Mouse (Mus musculus) layer of hippocampus, adult 2 months (tissue): ENCODE measurements around the gene Aqp5. TPM values are rescaled to one million over a fixed set of nuclear protein-coding genes. Genes with fewer than 3 reads are reported as not detected.

ENCODE experiments used
- DNase-seq, 2 experiments: peaks; one replicate each; pipeline ENCODE4 v3.0.0; 2022; ENCODE audit warnings: low spot score in 2 of 2
- H3K27ac ChIP-seq: fragments of 200-600 bp; 2 replicates; pipeline ENCODE4 v1.8.1; 2022
- H3K4me3 ChIP-seq: fragments of 200-600 bp; 2 replicates; pipeline ENCODE4 v1.8.1; 2022; ENCODE audit warnings: mild to moderate bottlenecking
- CTCF ChIP-seq: fragments of 200-600 bp; conservative IDR thresholded peaks from 2 replicates; pipeline ENCODE4 v1.8.1; 2022; ENCODE audit warnings: antibody characterized with exemption, mild to moderate bottlenecking, moderate library complexity
- total RNA-seq, 2 experiments: library from RNA; stranded (reverse); gene quantifications; 2 replicates each; pipeline ENCODE4 v1.2.3; 2021

The Aqp5 gene
- total RNA-seq, 2 experiments from 2014 or later, result not detected

DNA sequence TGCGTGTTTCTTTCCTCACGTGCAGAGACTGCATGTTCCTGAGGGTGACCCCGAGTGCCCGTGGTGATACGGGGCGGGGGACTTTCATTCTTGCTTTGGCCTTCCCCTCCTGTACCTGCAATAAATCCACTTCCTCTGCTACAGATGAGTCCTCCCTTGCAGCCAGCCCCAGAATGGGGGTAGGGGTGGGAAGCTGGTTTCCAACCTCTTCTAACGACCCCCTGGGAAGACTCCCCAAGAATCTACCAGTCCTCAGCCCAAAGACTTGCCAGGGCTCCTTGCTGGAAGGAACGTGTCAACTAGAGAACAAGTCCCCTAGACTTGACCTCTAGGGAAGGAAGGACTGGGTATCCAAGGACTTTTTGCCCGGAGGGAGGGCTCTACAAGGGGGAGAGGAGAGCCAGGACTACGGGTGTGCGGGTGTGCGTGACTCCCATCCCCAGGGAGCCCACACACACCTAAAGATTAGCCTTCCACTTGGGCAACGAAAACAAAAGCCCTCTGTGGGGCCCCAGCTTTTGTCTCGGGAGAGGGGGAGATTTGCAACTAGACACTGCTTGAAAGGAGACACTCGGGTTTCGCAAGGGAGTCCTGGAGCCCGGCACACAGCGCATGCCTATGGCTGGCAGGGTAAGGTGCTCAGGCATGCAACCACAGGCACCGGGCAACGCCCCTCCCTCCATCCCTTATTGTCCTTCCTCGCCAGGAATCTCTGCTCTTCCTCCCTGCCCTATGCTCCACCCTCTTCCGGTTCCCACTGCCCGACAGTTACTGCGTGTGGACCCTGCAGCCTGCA lies 6.0 kb upstream of the Aqp5 start:
- no peak for DNase-seq
- Histone ChIP-seq H3K27ac (no peak overlapping the region), H3K4me3 (peak overlapping the region; percentile 23; the same call in 1 of the 2 replicates)
- TF ChIP-seq CTCF, result no peak

DNA sequence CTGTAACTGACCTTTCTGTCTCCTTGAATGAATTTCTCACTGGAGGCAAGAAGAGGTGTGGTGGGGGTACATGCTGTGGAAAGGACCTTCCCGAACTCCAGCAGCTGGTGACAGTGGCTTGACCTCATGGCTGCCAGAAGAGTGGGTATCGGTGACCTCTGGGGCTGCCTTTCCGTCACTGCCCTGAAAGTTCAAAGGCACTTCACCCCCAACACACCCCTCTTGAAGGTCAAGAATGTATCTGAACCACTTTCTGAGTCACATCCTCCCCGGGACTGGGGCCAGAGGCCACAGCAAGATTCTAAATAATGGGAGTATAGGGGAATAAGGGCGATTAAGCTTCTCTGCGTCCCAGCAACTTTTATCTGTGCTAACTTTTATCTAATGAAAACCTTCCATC lies 4.8 kb upstream of the Aqp5 start:
- Histone ChIP-seq H3K27ac (no peak overlapping the region), H3K4me3 (no peak overlapping the region)
- no peak for TF ChIP-seq CTCF
- no peak for DNase-seq

DNA sequence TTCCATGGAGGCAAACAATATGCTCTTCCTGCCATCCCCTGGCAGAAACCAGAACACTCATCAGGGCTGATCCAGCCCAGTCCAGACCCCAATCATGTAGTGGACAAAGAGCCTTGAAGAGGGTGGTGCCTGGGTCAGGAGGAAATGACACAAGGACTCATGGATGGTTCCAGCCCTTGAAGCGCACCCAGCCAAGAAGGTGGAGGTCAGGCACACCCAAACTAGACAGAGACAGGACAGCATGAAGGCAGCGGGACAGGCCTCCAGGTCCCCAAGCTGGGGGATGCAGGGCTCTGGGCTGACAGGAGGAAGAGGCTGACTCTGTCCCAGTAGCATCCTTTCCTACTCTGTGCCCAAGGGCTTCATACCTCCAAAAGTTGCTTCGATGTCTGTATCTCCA lies 4.1 kb upstream of the Aqp5 start:
- no peak for DNase-seq
- H3K4me3 ChIP-seq, result no peak overlapping the region
- no peak for TF ChIP-seq CTCF
- H3K27ac ChIP-seq, result no peak overlapping the region

DNA sequence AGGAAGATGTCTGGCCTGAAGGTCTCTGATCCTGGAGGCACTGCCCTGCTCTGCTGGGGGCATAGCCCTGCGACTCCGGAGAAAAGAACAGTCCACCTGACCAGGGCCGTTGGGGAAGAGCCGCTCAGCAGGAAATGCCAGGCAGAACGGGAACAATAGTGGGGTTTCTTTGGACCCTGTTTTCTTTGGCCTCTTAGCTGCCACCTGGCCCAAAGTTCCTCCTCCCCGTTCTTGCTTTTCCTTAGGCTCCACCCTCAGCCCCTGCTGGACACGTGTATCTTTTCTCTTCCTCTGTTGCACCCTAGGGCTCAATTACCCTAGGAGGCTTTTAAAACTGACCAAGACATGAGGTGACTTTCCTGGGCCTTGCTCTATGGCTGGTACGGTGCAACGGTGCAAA lies 1.3 kb upstream of the Aqp5 start:
- TF ChIP-seq CTCF, result no peak
- no peak for DNase-seq
- Histone ChIP-seq H3K27ac (no peak overlapping the region), H3K4me3 (no peak overlapping the region)

DNA sequence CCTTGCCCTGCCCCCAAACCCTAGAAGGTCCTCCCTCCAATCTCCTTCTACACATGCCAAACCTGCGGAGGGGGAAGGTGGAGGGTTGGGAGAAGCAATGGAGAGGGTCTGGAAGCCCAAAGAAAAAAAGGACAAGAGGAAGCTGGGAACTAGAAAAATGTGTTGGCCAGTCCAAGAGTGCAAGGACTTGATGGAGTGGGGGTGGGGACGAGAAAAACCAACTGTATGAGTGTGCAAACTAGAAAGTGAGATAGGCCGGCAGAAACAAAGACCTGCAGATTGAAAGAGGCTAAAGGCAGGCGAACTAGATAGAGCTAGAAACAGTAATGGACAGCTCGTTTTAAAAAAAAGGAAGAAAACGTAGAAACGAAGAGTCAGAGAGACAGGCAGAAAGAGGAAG lies 878 bp upstream of the Aqp5 start:
- TF ChIP-seq CTCF, result no peak
- no peak for DNase-seq
- no peak overlapping the region for H3K4me3 ChIP-seq
- H3K27ac ChIP-seq, result no peak overlapping the region

DNA sequence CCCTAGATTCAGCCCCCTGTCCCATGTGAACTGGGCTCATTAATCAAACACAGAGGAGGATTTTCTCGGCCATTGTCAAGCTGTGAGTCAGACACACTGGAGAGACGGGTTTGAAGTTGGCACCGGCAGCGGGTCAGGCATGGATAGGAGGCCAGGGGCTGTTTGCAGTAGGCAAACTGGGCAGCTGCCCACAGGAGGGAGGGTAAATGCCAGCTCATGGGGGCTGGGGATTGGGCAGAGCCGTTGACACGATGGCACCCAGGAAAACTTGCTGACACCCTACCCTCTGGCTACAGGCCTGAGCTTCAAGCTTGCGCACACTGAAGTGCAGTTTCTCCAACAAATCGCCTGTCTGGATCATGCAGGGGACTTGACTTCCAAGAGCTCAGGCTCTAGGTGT lies 1.6 kb downstream of the Aqp5 start:
- TF ChIP-seq CTCF, result no peak
- Histone ChIP-seq H3K27ac (no peak overlapping the region), H3K4me3 (no peak overlapping the region)
- DNase-seq, result no peak

DNA sequence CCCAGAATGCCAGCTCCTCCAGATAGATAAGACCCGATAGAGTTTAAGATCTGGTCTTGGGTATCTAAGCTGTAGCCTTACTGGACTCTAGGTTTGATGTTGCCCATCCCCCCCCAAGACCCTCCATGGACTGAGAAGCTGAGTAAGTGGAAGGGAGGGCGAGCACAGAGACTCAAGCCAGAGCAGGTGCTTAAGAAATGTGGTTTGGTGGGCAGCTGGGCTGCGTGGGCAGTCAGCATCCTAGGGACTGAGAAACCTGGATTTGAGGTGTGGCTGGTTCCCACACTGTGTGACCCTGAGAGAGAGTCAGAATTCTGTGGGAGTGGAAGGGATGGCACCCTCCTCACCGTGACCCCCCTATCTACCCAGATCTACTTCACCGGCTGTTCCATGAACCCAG lies 2.3 kb downstream of the Aqp5 start:
- no peak for TF ChIP-seq CTCF
- Histone ChIP-seq H3K4me3 (no peak overlapping the region), H3K27ac (no peak overlapping the region)
- DNase-seq, result no peak

DNA sequence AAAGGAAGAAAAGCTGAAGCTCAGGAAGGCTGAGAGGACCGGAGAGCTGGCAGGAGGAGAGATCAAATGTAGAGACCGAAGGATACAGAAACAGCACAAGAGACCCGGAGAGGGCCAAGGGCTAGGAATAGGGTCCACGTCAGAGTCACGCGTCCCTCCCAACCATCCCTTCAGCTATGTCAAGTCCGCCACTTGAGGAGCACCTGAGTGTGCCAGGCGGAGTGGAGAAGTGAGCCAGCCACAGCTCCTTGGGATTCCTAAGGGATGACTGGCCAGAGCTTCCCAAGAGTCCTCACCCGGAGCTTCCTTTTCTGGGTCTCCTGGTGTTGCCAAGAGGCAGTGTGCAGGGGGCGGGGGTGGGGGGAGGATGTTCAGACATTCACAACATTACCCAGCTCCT lies 4.4 kb downstream of the Aqp5 start:
- no peak for DNase-seq
- Histone ChIP-seq H3K4me3 (no peak overlapping the region), H3K27ac (no peak overlapping the region)
- TF ChIP-seq CTCF, result no peak

DNA sequence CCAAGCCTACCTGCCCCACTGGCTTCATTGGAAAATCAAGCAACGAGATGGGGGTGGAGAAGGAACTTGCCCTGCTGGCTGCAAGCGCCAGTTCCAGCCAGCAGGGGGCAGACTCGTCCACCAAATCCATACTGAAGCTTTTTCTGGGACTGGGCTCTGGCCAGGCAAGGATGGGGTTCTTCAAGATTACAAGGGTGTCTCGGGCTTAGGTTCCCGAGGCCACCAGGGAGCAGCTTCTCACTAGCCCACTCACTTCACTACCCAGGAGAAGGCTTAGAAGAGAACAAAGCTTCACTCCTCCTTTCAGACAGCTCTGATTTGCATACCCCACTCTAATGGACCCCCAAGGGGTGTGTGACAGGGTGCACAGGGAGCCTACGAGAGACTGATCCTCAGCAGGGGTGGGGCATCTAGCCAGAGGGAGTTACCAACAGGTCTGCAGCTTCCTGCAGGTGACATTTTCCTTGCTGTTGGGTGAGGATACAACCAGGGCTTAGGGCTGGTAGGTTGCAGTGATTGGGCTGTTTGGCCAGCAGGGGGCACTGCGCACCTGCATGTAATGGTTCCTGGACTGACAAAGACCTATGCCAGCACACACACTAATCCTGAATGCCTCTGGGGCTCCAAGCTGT lies 5.6 kb downstream of the Aqp5 start:
- peak; percentile 74 for TF ChIP-seq CTCF
- H3K27ac ChIP-seq, result no peak overlapping the region
- peak; percentile 88 to 90 for DNase-seq
- H3K4me3 ChIP-seq, result no peak overlapping the region

DNA sequence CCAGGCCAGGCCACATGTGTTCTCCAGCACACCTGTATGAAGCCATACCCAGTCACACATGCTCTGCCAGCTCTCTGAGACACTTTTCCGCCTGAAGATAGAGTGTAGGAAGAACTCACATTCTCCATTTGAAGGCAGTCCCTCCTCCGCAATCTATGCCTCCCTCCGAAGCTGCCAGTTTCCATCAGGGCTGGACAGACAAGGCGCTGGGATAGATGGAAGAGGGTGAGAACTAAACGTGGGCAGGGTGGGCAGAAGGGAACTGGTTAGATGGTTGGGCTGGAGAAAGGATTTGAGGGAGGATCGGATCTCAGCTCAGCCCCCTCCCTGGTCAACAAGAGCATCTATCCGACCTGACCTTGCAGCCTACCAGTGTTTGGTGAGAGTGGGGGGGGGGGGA lies 6.3 kb downstream of the Aqp5 start:
- DNase-seq, result no peak
- H3K4me3 ChIP-seq, result no peak overlapping the region
- no peak for TF ChIP-seq CTCF
- H3K27ac ChIP-seq, result no peak overlapping the region

DNA sequence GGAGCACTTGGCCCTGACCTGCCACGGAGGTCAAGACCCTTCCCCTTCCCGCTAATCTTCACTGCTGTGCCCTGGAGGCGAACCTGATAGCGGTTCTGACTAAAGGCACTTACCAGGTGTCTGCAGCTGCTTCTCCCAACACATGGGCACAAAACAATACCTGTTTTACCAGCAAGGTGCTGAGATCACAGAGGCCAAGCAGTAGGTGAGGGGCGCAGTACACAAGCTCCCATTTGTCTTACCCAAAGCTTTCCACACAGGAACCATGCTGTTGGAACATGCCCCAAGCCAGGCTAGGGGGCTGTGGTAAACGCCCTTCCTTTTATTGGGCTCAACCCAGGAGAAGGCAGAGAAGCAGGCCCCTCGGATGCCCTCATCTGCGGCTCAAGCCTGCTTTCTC lies 7.0 kb downstream of the Aqp5 start:
- no peak for TF ChIP-seq CTCF
- Histone ChIP-seq H3K27ac (no peak overlapping the region), H3K4me3 (no peak overlapping the region)
- no peak for DNase-seq

DNA sequence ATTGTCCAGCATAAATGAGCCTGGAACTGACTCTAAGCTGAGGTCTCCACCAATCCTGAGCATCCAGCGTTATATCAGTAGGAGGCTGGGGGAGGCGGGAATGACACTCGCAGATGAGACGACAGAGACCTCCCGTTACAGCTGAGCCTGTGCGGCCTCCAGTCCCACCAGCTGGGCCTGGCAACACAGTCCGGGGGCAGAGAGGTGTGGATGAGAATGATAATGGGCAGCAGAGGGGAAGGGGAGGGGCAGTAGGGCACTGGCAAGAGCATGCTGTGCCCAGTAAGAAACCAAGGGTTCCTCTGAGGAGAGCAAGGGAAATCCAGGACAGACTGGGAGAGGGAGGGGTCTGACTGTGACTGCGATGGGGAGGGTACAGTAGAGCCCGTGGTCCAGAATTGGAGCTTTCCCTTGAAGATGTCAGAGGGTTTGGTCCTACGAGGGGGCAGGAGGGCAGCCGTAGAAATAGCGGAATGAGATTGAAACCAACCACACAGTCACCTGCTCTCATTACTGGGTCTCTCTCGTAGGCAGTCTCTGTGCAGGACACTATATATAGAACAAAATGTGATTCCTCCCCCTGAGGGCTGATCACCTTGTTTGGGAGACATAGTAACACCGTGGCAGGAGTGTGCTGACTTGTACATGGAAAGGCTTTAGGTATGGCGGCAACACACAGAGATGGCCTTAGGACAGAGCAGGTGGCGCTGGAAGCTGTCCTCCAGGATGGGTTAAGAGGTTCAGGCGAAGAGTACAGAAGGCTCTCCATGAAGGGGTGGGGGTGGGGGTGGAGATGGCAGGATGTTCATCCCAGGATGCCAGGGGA lies 8.9 kb downstream of the Aqp5 start:
- no peak overlapping the region for H3K4me3 ChIP-seq
- DNase-seq, result no peak
- H3K27ac ChIP-seq, result no peak overlapping the region
- TF ChIP-seq CTCF, result no peak
